Mouse (Mus musculus): ENCODE measurements around the gene Btg4.

The Btg4 gene

DNA sequence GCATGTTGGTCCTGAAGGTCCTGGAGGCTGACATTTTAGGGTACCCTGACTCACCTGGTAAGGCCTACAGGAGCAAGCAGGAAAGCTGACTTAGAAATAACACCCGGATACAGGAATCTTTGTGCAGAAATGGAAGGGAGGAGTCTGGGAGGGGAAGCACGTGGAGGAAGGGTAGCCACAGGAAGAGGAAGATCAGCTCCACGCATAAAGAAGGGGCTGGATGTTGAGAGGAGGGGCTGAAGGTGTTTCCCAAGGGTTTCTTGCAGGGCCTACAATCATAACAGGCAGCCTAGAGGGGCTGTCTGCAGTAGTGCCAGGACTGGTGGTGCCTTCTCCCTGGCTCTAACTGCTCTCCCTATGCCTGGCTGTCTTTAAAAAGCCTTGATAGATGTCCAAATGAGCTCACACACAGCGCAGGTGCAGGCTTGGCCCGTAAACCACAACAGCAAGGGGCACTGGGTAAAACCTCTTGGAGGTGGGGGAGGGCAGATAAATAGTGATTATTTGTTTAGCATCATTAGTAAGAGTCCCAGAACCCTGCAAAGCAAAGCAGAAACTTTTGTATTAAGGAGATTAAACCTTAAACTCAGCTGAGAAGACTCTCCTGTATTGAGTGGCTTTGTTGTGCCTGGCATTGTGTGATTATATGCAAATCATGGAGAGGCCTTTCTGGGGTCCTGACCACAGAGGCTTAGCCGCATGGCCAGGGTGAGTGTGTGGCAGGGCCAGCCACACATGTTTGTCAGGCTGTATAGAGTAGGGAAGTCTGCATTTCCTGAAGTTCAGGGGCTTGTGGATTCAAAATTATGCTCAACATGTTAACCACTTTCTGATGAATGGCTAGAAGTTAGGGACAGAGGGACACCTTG, 104.8 kb downstream of the Btg4 start, which contains the start of gene Gm32742:
TSS of gene Gm32742 (minus strand) at position 206 of the 869 bp plus-strand sequence.
- WGBS = 60% methylated on average over 6 of the region's 6 CpGs

DNA sequence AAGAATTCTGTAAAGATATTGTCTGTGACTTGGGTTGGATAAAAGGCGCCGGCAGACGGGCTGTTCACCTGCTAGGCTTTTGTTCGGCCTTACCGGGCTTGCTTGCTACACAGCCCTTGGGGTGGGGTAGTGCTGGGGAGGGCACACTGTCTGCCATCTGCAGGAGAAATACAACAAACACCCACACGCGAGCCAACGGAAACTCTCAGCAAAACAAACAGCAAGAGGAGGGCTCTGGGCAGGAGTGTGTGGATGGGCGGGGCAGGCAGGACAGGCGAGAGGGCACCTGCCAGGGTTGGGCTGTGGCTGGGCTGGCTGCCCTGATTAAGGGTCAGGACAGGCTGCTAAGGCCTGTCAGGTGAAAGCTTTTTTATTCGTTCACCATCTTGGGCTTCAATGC, 107.3 kb downstream of the Btg4 start:
- WGBS = 58% methylated on average over 11 of the region's 11 CpGs

DNA sequence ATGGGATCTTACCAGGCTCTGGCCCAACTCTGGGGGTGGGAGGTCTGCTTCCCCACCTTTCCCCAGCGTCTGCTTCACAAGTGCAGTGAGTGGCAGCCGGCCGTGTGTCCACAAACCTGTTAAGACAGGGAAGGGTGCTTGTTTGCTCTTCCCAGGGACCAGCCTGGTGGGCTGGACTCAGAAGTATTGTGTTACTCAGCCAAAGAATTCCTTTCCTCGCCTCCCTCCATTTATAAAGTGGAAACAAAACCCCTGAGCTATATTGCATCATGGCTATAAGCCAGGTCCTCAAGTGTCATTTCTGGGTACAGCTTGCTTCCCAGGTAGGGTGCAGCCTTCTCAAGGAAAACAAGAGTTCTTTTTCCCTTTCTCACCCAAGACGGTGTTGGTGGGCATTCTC, 108.0 kb downstream of the Btg4 start:
- WGBS = 80% methylated on average over 5 of the region's 5 CpGs

DNA sequence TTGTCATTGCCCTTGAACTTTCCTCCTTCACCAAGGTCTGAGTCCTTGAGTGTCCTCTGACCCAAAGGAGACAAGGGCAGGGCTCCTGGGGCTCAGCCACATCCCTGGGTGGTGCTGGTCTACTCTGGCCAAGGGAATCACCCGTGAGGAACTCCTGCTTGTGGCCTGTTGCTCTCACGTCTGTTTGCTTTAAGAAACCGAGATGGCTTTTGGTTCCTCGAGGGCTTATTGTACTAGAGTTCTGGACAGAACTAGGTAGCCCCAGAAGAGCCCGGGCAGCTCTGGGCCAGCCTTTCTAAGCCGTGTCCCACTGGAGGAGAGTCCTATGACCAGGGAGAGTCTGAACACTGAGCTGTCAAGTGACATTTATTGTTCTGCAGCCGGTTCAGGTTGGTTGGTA, 108.4 kb downstream of the Btg4 start:
- 96% methylated on average over 7 of the region's 7 CpGs for WGBS

Measured in cerebral cortex, adult 2 months (tissue).